Mouse (Mus musculus) CH12.LX (cell line): ENCODE measurements around the gene Rom1. TPM values are rescaled to one million over a fixed set of nuclear protein-coding genes. Genes with fewer than 3 reads are reported as not detected.

Experiments used
- DNase-seq: peaks from one replicate; pipeline ENCODE4 v3.0.0-alpha.2; 2013; ENCODE audit errors: extremely low read depth
- H3K27ac ChIP-seq: 2 replicates; pipeline ENCODE4 v1.5.1; 2012; ENCODE audit warnings: low read depth, mild to moderate bottlenecking, control low read depth, moderate library complexity; ENCODE audit not compliant: insufficient read depth
- H3K27me3 ChIP-seq: replicated peaks from 2 replicates; pipeline ENCODE3; 2012; ENCODE audit warnings: inconsistent platforms
- H3K36me3 ChIP-seq, 2 experiments: replicated peaks in 1 of 2; 2 replicates each; pipeline versions ENCODE3 to v1.6.1; 2012; ENCODE audit warnings: inconsistent platforms in 1 of 2, low read length in 1 of 2, mild to moderate bottlenecking in 1 of 2, mixed read lengths in 1 of 2, moderate library complexity in 1 of 2; ENCODE audit not compliant: control insufficient read depth in 1 of 2, insufficient read depth in 1 of 2
- H3K4me1 ChIP-seq, 2 experiments: 2 replicates each; pipeline ENCODE4 v1.6.1; 2012; ENCODE audit warnings: inconsistent platforms in 1 of 2, moderate library complexity in 1 of 2; ENCODE audit not compliant: insufficient read depth in 2 of 2, control insufficient read depth in 1 of 2
- H3K4me2 ChIP-seq: 2 replicates; pipeline ENCODE4 v1.6.1; 2012; ENCODE audit warnings: low read depth, mild to moderate bottlenecking, control low read depth; ENCODE audit not compliant: poor library complexity, insufficient read depth, severe bottlenecking
- H3K4me3 ChIP-seq, 3 experiments: fragments of 150-350 bp in 1 of 3; sonication (generic) in 1 of 3; replicated peaks in 1 of 3; 2 replicates each; pipeline versions ENCODE3 to v1.5.1; 2011 to 2012; ENCODE audit warnings: low read depth in 2 of 3, low read length in 2 of 3, mild to moderate bottlenecking in 2 of 3, moderate library complexity in 2 of 3, control low read depth in 1 of 3, improper control_type of control experiment in 1 of 3, inconsistent platforms in 1 of 3, mixed read lengths in 1 of 3; ENCODE audit not compliant: poor library complexity in 1 of 3
- H3K79me2 ChIP-seq: replicated peaks from 2 replicates; pipeline ENCODE4 v1.6.1; 2012; ENCODE audit warnings: mild to moderate bottlenecking, moderate library complexity; ENCODE audit not compliant: control insufficient read depth, poor library complexity, insufficient read depth, severe bottlenecking; ENCODE audit errors: extremely low read depth
- H3K9ac ChIP-seq: 2 replicates; pipeline ENCODE4 v1.6.1; 2012; ENCODE audit warnings: low read depth, mild to moderate bottlenecking, control low read depth, moderate library complexity; ENCODE audit not compliant: insufficient read depth
- H3K9me3 ChIP-seq: replicated peaks from 2 replicates; pipeline ENCODE3; 2012; ENCODE audit warnings: low read length, inconsistent platforms, mixed read lengths
- CHD1 ChIP-seq: IDR thresholded peaks from 2 replicates; pipeline ENCODE4 v1.6.1; 2012; ENCODE audit warnings: low read depth, low read length, improper control_type of control experiment, inconsistent platforms
- CTCF ChIP-seq, 2 experiments: IDR thresholded peaks in 1 of 2; conservative IDR thresholded peaks in 1 of 2; 2 replicates each; pipeline ENCODE4 v1.5.1; 2011 to 2012; ENCODE audit warnings: low read depth in 2 of 2, low read length in 2 of 2, improper control_type of control experiment in 1 of 2, inconsistent platforms in 1 of 2, mild to moderate bottlenecking in 1 of 2, moderate library complexity in 1 of 2
- E2F4 ChIP-seq: IDR thresholded peaks from 2 replicates; pipeline ENCODE4 v1.6.1; 2011; ENCODE audit warnings: low read depth, low read length, improper control_type of control experiment; ENCODE audit not compliant: insufficient replicate concordance
- EP300 ChIP-seq: IDR thresholded peaks from 2 replicates; pipeline ENCODE4 v1.6.1; 2011; ENCODE audit warnings: low read length, improper control_type of control experiment
- ETS1 ChIP-seq: conservative IDR thresholded peaks from 2 replicates; pipeline ENCODE4 v1.6.1; 2012; ENCODE audit warnings: low read depth, mild to moderate bottlenecking, inconsistent platforms, low read length, improper control_type of control experiment, moderate library complexity
- GABPA ChIP-seq: IDR thresholded peaks from 2 replicates; pipeline ENCODE4 v1.6.1; 2012; ENCODE audit warnings: low read depth, low read length, improper control_type of control experiment, inconsistent platforms; ENCODE audit not compliant: insufficient replicate concordance
- JUN ChIP-seq: IDR thresholded peaks from 2 replicates; pipeline ENCODE4 v1.6.1; 2011; ENCODE audit warnings: low read depth, mild to moderate bottlenecking, low read length, improper control_type of control experiment, moderate library complexity; ENCODE audit not compliant: insufficient read depth
- JUND ChIP-seq: conservative IDR thresholded peaks from 2 replicates; pipeline ENCODE4 v1.6.1; 2011; ENCODE audit warnings: low read depth, low read length, improper control_type of control experiment
- KAT2A ChIP-seq: IDR thresholded peaks from 2 replicates; pipeline ENCODE4 v1.6.1; 2012; ENCODE audit warnings: low read length, improper control_type of control experiment, inconsistent platforms; ENCODE audit not compliant: insufficient replicate concordance
- MAX ChIP-seq: IDR thresholded peaks from 2 replicates; pipeline ENCODE4 v1.6.1; 2011; ENCODE audit warnings: low read length, improper control_type of control experiment
- MAZ ChIP-seq: IDR thresholded peaks from 2 replicates; pipeline ENCODE4 v1.6.1; 2012; ENCODE audit warnings: low read depth, mild to moderate bottlenecking, inconsistent platforms, low read length, improper control_type of control experiment, moderate library complexity
- MEF2A ChIP-seq: IDR thresholded peaks from 2 replicates; pipeline ENCODE4 v1.6.1; 2014; ENCODE audit warnings: low read depth, mild to moderate bottlenecking, inconsistent platforms, low read length, improper control_type of control experiment, borderline replicate concordance
- MXI1 ChIP-seq: IDR thresholded peaks from 2 replicates; pipeline ENCODE4 v1.6.1; 2011; ENCODE audit warnings: mild to moderate bottlenecking, low read depth, low read length, improper control_type of control experiment
- MYC ChIP-seq: IDR thresholded peaks from 2 replicates; pipeline ENCODE4 v1.6.1; 2011; ENCODE audit warnings: low read depth, mild to moderate bottlenecking, improper control_type of control experiment, low read length
- PAX5 ChIP-seq: IDR thresholded peaks from 2 replicates; pipeline ENCODE4 v1.6.1; 2012; ENCODE audit warnings: low read length, inconsistent platforms, mixed read lengths
- TBP ChIP-seq: conservative IDR thresholded peaks from 2 replicates; pipeline ENCODE4 v1.6.1; 2011; ENCODE audit warnings: low read depth, low read length, improper control_type of control experiment
- UBTF ChIP-seq: IDR thresholded peaks from 2 replicates; pipeline ENCODE4 v1.6.1; 2012; ENCODE audit warnings: low read depth, mild to moderate bottlenecking, inconsistent platforms, low read length, improper control_type of control experiment, moderate library complexity
- USF2 ChIP-seq: conservative IDR thresholded peaks from 2 replicates; pipeline ENCODE4 v1.6.1; 2011; ENCODE audit warnings: low read depth, low read length, improper control_type of control experiment
- ZKSCAN1 ChIP-seq: IDR thresholded peaks from 2 replicates; pipeline ENCODE4 v1.6.1; 2012; ENCODE audit warnings: low read depth, inconsistent platforms, low read length, improper control_type of control experiment, borderline replicate concordance
- ZNF384 ChIP-seq: IDR thresholded peaks from 2 replicates; pipeline ENCODE4 v1.6.1; 2012; ENCODE audit warnings: low read depth, low read length, improper control_type of control experiment, inconsistent platforms
- dilution Hi-C: fragments of 300-500 bp; cut with MboI; formaldehyde crosslinking; loops from 2 replicates; pipeline ENCODE4 v1.14.3; 2020; ENCODE audit warnings: low sequenced_read_pairs; ENCODE audit not compliant: extremely low pct_unique_long_range_greater_than_20kb, extremely low pct_ligation_motif_present
- in situ Hi-C: fragments of 300-500 bp; cut with MboI; formaldehyde crosslinking; loops from 3 replicates; pipeline ENCODE4 v1.14.3; 2019; ENCODE audit warnings: low sequenced_read_pairs, low pct_ligation_motif_present, low pct_unique_long_range_greater_than_20kb, mixed read lengths
- polyA plus RNA-seq: library from polyadenylated mRNA; unstranded; fragments of >175 nt; gene quantifications from 2 replicates; pipeline ENCODE4 v1.2.1, GENCODE M21; 2012; ENCODE audit warnings: low read depth; ENCODE audit not compliant: insufficient read length
- total RNA-seq, 2 experiments: library from RNA; depleted of rRNA; stranded (reverse); fragments of 300-350 nt in 1 of 2; fragments of >200 nt in 1 of 2; gene quantifications; 2 replicates each; pipeline ENCODE4 v1.2.3; 2012 to 2014

Rom1 gene
- total and polyA plus RNA-seq, 3 experiments, result 4.2 to 5.6 (median 4.8) TPM

DNA sequence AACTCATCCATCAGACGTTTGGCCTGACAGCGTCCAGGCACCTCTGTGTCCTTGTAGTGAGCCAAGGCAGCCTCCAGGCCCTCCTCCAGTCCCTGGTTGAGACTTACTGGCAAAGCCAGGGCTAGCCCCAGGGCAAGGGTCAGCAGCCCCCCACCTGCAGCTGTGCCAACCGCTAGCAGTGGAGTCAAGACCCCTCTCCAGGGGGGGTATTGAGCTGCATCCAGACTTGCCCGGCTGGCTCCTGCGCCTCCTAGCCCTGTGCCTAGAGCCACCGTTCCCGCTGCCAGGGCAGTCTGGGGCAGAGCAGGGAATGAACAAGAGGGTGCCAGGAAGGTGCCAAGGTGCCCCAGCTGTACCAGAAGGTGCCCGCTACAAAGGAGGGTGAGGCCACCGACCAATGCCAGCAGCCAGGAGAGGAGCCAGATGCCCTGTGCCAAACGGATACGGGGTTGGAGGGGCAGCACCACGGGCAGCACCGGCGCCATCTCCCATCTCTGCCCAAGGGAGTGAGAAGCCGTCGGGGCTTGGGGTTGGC, 400 bp downstream of the Rom1 start:
- TF ChIP-seq CHD1, result no peak
- no peak for TF ChIP-seq E2F4
- no peak for TF ChIP-seq CTCF (conservative IDR thresholded peaks at IDR 0.05 in 1 of 2, IDR thresholded peaks at IDR 0.05 in 1 of 2; ENCODE audit: low read depth in 2 of 2, low read length in 2 of 2)
- no peak for TF ChIP-seq JUND
- TF ChIP-seq PAX5, result no peak
- no peak for TF ChIP-seq KAT2A
- TF ChIP-seq MXI1, result no peak
- no peak for TF ChIP-seq ZKSCAN1
- peaks cover 37 to 69% of the 10 kb centered on the region in 2 experiments for H3K36me3 ChIP-seq
- in situ Hi-C loops, result no loop called here
- 0 out of 2 replicates have a peak overlapping the region, but pooled peaks have one; percentile 83 for H3K9ac ChIP-seq
- peaks cover 6% of the 10 kb centered on the region for H3K79me2 ChIP-seq
- H3K9me3 ChIP-seq, result no peaks in the 10 kb centered on the region
- H3K4me1 ChIP-seq, result peaks cover 12 to 31% of the 10 kb centered on the region in 2 experiments; a peak in 3 of 4 replicates
- H3K27ac ChIP-seq, result peak overlapping the region; percentile 48
- dilution Hi-C loops, result no loop called here
- peak overlapping the region; percentile 80 to 93 (median 89) for H3K4me3 ChIP-seq
- H3K27me3 ChIP-seq, result no peaks in the 10 kb centered on the region
- no peak for DNase-seq
- peak overlapping the region; percentile 18 for H3K4me2 ChIP-seq

DNA sequence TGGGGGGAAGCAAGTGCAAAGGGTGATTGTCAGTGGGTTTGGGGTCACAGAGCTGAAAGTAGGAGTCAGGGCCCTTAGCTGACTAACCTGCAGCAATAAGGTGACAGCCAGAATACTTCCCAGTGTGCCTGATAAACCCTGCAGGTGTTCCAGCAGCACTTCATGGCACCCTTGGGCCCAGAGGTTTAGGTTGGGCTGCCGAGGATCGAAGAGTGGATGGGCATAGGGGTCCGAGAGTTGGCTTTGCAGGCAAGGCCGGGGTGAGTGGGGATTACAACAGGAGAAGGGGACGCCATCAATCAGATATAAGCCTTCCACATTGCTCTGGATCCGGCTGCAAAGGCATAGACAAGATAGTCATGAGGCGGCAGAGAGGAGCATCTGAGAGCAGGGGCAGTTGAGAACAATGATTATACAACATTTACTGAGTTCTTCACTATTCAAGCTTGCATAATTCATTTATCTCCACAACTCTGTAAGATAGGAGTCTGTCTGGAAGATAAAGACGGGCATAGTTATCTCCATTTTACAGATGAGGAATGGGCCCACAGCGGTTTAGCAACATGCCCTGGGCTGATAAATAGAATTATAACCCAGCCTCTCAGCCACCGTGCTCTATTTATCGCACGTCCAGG, 1.1 kb downstream of the Rom1 start:
- Histone ChIP-seq H3K9me3 (no peaks in the 10 kb centered on the region), H3K4me2 (no peak overlapping the region), H3K27ac (no peak overlapping the region; the same call in 1 of the 2 replicates), H3K79me2 (peaks cover 6% of the 10 kb centered on the region), H3K27me3 (no peaks in the 10 kb centered on the region), H3K4me3 (no peak overlapping the region), H3K4me1 (peaks cover 12 to 32% of the 10 kb centered on the region in 2 experiments; a peak in 3 of 4 replicates), H3K36me3 (peaks cover 30 to 68% of the 10 kb centered on the region in 2 experiments), H3K9ac (no peak overlapping the region)
- DNase-seq, result no peak
- in situ Hi-C loops, result no loop called here
- dilution Hi-C loops, result no loop called here
- TF ChIP-seq MAX (no peak), ZNF384 (no peak), ETS1 (no peak), TBP (no peak), E2F4 (no peak), MAZ (no peak), CTCF (conservative IDR thresholded peaks at IDR 0.05 in 1 of 2, IDR thresholded peaks at IDR 0.05 in 1 of 2; ENCODE audit: low read depth in 2 of 2, low read length in 2 of 2) (no peak), MEF2A (no peak), CHD1 (no peak), JUN (no peak), MYC (no peak), USF2 (no peak), EP300 (no peak), GABPA (no peak), UBTF (no peak), ZKSCAN1 (no peak)
